Mouse (Mus musculus) heart, postnatal 10 days (tissue): ENCODE measurements around the gene Lrrc45. TPM values are rescaled to one million over a fixed set of nuclear protein-coding genes. Genes with fewer than 3 reads are reported as not detected.
"Not testable (repeated sequence)": the region's sequence is repeated elsewhere in the genome, so short reads cannot be mapped to it uniquely, and the experiment has no call there.

Source experiments
- DNase-seq, 2 experiments: peaks; one replicate each; pipeline ENCODE4 v3.0.0; 2021
- intact Hi-C: fragments of 180-260 bp; cut with DNase I; formaldehyde crosslinking; loops from one replicate; pipeline ENCODE4 v1.15.1; 2025
- total RNA-seq, 2 experiments: library from RNA; stranded (reverse); gene quantifications; 2 replicates each; pipeline ENCODE4 v1.2.3; 2021

Gene Lrrc45
- total RNA-seq, 2 experiments from 2014 or later = 9.7 to 10.1 TPM

- intact Hi-C loops, DNase-seq: not testable (repeated sequence)
Measured at GRCm38 (mm10) chr11:120763121-120763999, 49.6 kb downstream of the Lrrc45 start.

- intact Hi-C loops, DNase-seq: not testable (repeated sequence)
Measured at GRCm38 (mm10) chr11:120767023-120767422, 53.3 kb downstream of the Lrrc45 start.

GRCm38 (mm10) chr11:120768206-120768605 lies 54.5 kb downstream of the Lrrc45 start:
- DNase-seq = no peak
- intact Hi-C loops = no loop called here

Other genes starting within 250 kb of the Lrrc45 start
- 10 to 100 TPM; 13.6 to 16.5 TPM for gene Arl16, start 246.3 kb upstream of the Lrrc45 start, total RNA-seq
- gene Mrpl12, start 229.3 kb upstream of the Lrrc45 start, total RNA-seq = 100 to 1,000 TPM; 227 to 233 TPM
- 10 to 100 TPM; 24.8 to 25.0 TPM for gene Slc25a10, start 222.1 kb upstream of the Lrrc45 start, total RNA-seq
- 1 to 10 TPM; 2.4 to 3.1 TPM for gene Gcgr, start 183.2 kb upstream of the Lrrc45 start, total RNA-seq
- gene Mcrip1, start 164.2 kb upstream of the Lrrc45 start, total RNA-seq = 10 to 100 TPM; 70.5 to 72.7 TPM
- gene Ppp1r27, start 162.8 kb upstream of the Lrrc45 start, total RNA-seq = under 1 TPM in 1 of 2 experiments, not detected in 1; 0.60 TPM
- 100 to 1,000 TPM; 306 to 311 TPM for gene P4hb, start 140.7 kb upstream of the Lrrc45 start, total RNA-seq
- gene Arhgdia, start 132.3 kb upstream of the Lrrc45 start, total RNA-seq = 100 to 1,000 TPM; 236 to 257 TPM
- gene Alyref, start 115.6 kb upstream of the Lrrc45 start, total RNA-seq = 10 to 100 TPM; 86.1 to 88.3 TPM
- 100 to 1,000 TPM in 1 of 2 experiments, 10 to 100 TPM in 1; 95.1 to 105 TPM for gene Anapc11, start 115.5 kb upstream of the Lrrc45 start, total RNA-seq
- under 1 TPM; 0.55 to 0.98 TPM for gene Npb, start 105.4 kb upstream of the Lrrc45 start, total RNA-seq
- gene Pcyt2, start 96.0 kb upstream of the Lrrc45 start, total RNA-seq = 10 to 100 TPM; 39.7 to 45.8 TPM
- gene Sirt7, start 88.7 kb upstream of the Lrrc45 start, total RNA-seq = 10 to 100 TPM; 11.9 to 12.5 TPM
- gene Mafg, start 80.3 kb upstream of the Lrrc45 start, total RNA-seq = 10 to 100 TPM; 24.2 to 27.0 TPM
- gene Pycr1, start 70.2 kb upstream of the Lrrc45 start, total RNA-seq = 1 to 10 TPM; 4.8 to 5.5 TPM
- gene Myadml2, start 65.8 kb upstream of the Lrrc45 start, total RNA-seq = 10 to 100 TPM; 38.0 to 41.6 TPM
- under 1 TPM in 1 of 2 experiments, not detected in 1; 0.12 TPM for gene Notum, start 52.8 kb upstream of the Lrrc45 start, total RNA-seq
- gene Aspscr1, start 41.0 kb upstream of the Lrrc45 start, total RNA-seq = 10 to 100 TPM; 52.8 to 53.0 TPM
- 10 to 100 TPM; 38.1 to 40.6 TPM for gene Cenpx, start 187 bp upstream of the Lrrc45 start, total RNA-seq
- 1 to 10 TPM; 1.4 to 1.7 TPM for gene Rac3, start 7.5 kb downstream of the Lrrc45 start, total RNA-seq
- 1 to 10 TPM; 3.2 to 4.1 TPM for gene Dcxr, start 13.4 kb downstream of the Lrrc45 start, total RNA-seq
- 10 to 100 TPM in 1 of 2 experiments, 1 to 10 TPM in 1; 8.3 to 14.4 TPM for gene Cbr2, start 18.2 kb downstream of the Lrrc45 start, total RNA-seq
- gene Hmga1b, start 48.9 kb downstream of the Lrrc45 start, total RNA-seq = 10 to 100 TPM; 20.1 to 21.0 TPM
- gene Rfng, start 70.3 kb downstream of the Lrrc45 start, total RNA-seq = 10 to 100 TPM; 12.2 to 12.5 TPM
- 10 to 100 TPM; 61.7 to 69.1 TPM for gene Gps1, start 70.3 kb downstream of the Lrrc45 start, total RNA-seq
- gene Dus1l, start 82.5 kb downstream of the Lrrc45 start, total RNA-seq = 10 to 100 TPM; 33.1 to 34.8 TPM
- gene Fasn, start 110.6 kb downstream of the Lrrc45 start, total RNA-seq = 10 to 100 TPM; 27.4 to 33.8 TPM
- gene Ccdc57, start 218.9 kb downstream of the Lrrc45 start, total RNA-seq = 1 to 10 TPM; 1.7 to 1.8 TPM
- 1 to 10 TPM; 4.0 to 4.4 TPM for gene Slc16a3, start 234.6 kb downstream of the Lrrc45 start, total RNA-seq